Mouse (Mus musculus) B cell, adult 62 days (primary cell): ENCODE data around the gene H2afb1. TPM values are rescaled to one million over a fixed set of nuclear protein-coding genes. Genes with fewer than 3 reads are reported as not detected.

Experiments
- total RNA-seq: library from RNA; stranded (reverse); gene quantifications from 4 replicates; pipeline ENCODE4 v1.2.4, GENCODE M21; 2023

The H2afb1 gene
- not detected in 4 replicates for total RNA-seq

DNA sequence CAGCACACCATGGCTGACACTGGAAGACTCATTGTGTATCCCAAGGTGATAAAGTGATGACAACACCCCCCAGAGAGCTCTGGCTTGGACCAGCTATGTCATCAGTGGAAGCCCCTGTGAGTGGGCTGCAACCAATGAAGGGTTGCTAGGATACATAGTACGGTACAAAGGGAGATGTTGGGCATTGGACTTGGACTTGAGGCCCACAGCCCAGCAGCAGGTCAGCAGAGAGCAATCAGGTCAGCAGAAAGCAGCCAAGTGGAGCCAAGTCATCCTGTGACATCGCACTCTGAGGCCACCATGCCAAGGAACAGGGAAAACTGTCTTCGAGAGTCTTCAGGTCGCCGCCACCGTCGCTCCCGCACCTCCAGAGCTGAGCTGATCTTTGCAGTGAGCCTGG, at the start of gene H2afb1:
Gene H2afb1 (plus strand): TSS at position 301 of the 400 bp plus-strand sequence.

